Mouse (Mus musculus) forebrain, embryonic 15.5 days (tissue): ENCODE results near the gene Hjurp. TPM values are rescaled to one million over a fixed set of nuclear protein-coding genes. Genes with fewer than 3 reads are reported as not detected.
A peak's percentile ranks its signal among the peaks of the same experiment; 100 is the strongest.

Source experiments
- ATAC-seq: fragments of 200-750 bp; cut with Nextera tagmentation; replicated peaks from 2 replicates; pipeline ENCODE4 v1.8.0; 2017; ENCODE audit warnings: mild to moderate bottlenecking, moderate TSS enrichment, moderate library complexity
- H3K27ac ChIP-seq: fragments of 300-500 bp; sonication (generic); replicated peaks from 2 replicates; pipeline ENCODE4 v1.5.1; 2015; ENCODE audit warnings: mild to moderate bottlenecking, inconsistent platforms
- H3K27me3 ChIP-seq: fragments of 300-500 bp; sonication (generic); 2 replicates; pipeline ENCODE4 v1.6.1; 2015; ENCODE audit warnings: inconsistent platforms
- H3K36me3 ChIP-seq: fragments of 300-500 bp; sonication (generic); 2 replicates; pipeline ENCODE4 v1.6.1; 2015; ENCODE audit warnings: mild to moderate bottlenecking, inconsistent platforms
- H3K4me1 ChIP-seq: fragments of 300-500 bp; sonication (generic); 2 replicates; pipeline ENCODE4 v1.6.1; 2015; ENCODE audit warnings: inconsistent platforms
- H3K4me2 ChIP-seq: fragments of 300-500 bp; sonication (generic); replicated peaks from 2 replicates; pipeline ENCODE4 v1.6.1; 2015; ENCODE audit warnings: mild to moderate bottlenecking, inconsistent platforms
- H3K4me3 ChIP-seq: fragments of 300-500 bp; sonication (generic); 2 replicates; pipeline ENCODE4 v1.5.1; 2015; ENCODE audit warnings: mild to moderate bottlenecking, inconsistent platforms
- H3K9ac ChIP-seq: fragments of 300-500 bp; sonication (generic); replicated peaks from 2 replicates; pipeline ENCODE4 v1.6.1; 2015; ENCODE audit warnings: mild to moderate bottlenecking, inconsistent platforms
- H3K9me3 ChIP-seq: fragments of 300-500 bp; sonication (generic); 2 replicates; pipeline ENCODE4 v1.6.1; 2016; ENCODE audit warnings: inconsistent platforms
- WGBS: fragments of 180-500 bp; shearing (Covaris S2); methylation state at CpG from one replicate; pipeline ENCODE4 v1.1.7; 2015; ENCODE audit warnings: mixed read lengths; 5-methylcytosine and 5-hydroxymethylcytosine counted together
- polyA plus RNA-seq: library from polyadenylated mRNA; unstranded; fragments of >200 nt; fragmentation: Nextera tagmentation; extraction: Ambion mirVana; gene quantifications from 2 replicates; pipeline ENCODE4 v1.2.1, GENCODE M21; 2015

The Hjurp gene
- polyA plus RNA-seq, 1 experiment from 2014 or later = 115 TPM

- no peaks in the 10 kb centered on the region for H3K4me1 ChIP-seq
- WGBS = 58% methylated on average over 8 of the region's 8 CpGs
- H3K36me3 ChIP-seq = no peaks in the 10 kb centered on the region
- H3K4me3 ChIP-seq = no peak overlapping the region
- peaks cover 88% of the 10 kb centered on the region for H3K9me3 ChIP-seq
- no peak overlapping the region for H3K9ac ChIP-seq
- H3K27me3 ChIP-seq = no peaks in the 10 kb centered on the region
- H3K27ac ChIP-seq = no peak overlapping the region
- no peak for ATAC-seq
- H3K4me2 ChIP-seq = no peak overlapping the region
These were observed 27.0 kb upstream of the Hjurp start for GRCm38 (mm10) chr1:88304261-88304985.

- WGBS = 66% methylated on average over 6 of the region's 6 CpGs
- ATAC-seq = no peak
- Histone ChIP-seq H3K27me3 (no peaks in the 10 kb centered on the region), H3K4me2 (no peak overlapping the region), H3K27ac (no peak overlapping the region), H3K9ac (no peak overlapping the region), H3K9me3 (peaks cover 89% of the 10 kb centered on the region), H3K4me1 (no peaks in the 10 kb centered on the region), H3K36me3 (no peaks in the 10 kb centered on the region), H3K4me3 (no peak overlapping the region)
These were observed 26.3 kb upstream of the Hjurp start for GRCm38 (mm10) chr1:88303762-88304161.

GRCm38 (mm10) chr1:88302057-88302740, 24.8 kb upstream of the Hjurp start:
- Histone ChIP-seq H3K4me3 (no peak overlapping the region), H3K9ac (no peak overlapping the region), H3K4me1 (no peaks in the 10 kb centered on the region), H3K27me3 (no peaks in the 10 kb centered on the region), H3K4me2 (no peak overlapping the region), H3K27ac (no peak overlapping the region), H3K9me3 (peaks cover 88% of the 10 kb centered on the region), H3K36me3 (no peaks in the 10 kb centered on the region)
- WGBS = 66% methylated on average over 14 of the region's 14 CpGs
- ATAC-seq = no peak; the same call in 1 of the 2 replicates

- WGBS = 69% methylated on average over 9 of the region's 9 CpGs
- no peak overlapping the region for H3K4me3 ChIP-seq
- no peak overlapping the region for H3K9ac ChIP-seq
- no peaks in the 10 kb centered on the region for H3K36me3 ChIP-seq
- H3K9me3 ChIP-seq = peaks cover 83% of the 10 kb centered on the region
- ATAC-seq = peak; percentile 33; the same call in 1 of the 2 replicates
- no peaks in the 10 kb centered on the region for H3K27me3 ChIP-seq
- H3K27ac ChIP-seq = no peak overlapping the region
- no peak overlapping the region for H3K4me2 ChIP-seq
- no peaks in the 10 kb centered on the region for H3K4me1 ChIP-seq
These were observed 23.9 kb upstream of the Hjurp start for GRCm38 (mm10) chr1:88301121-88302014.

- WGBS = 48% methylated on average over 5 of the region's 5 CpGs
- ATAC-seq = no peak; the same call in 1 of the 2 replicates
- no peak overlapping the region for H3K4me3 ChIP-seq
These were observed 23.0 kb upstream of the Hjurp start for GRCm38 (mm10) chr1:88300301-88301050.

GRCm38 (mm10) chr1:88299529-88299945, 22.1 kb upstream of the Hjurp start:
- Histone ChIP-seq H3K36me3 (no peaks in the 10 kb centered on the region), H3K4me3 (no peak overlapping the region), H3K4me2 (no peak overlapping the region), H3K9ac (no peak overlapping the region), H3K27ac (no peak overlapping the region), H3K27me3 (no peaks in the 10 kb centered on the region), H3K4me1 (no peaks in the 10 kb centered on the region), H3K9me3 (peaks cover 79% of the 10 kb centered on the region)
- WGBS = 84% methylated on average over 2 of the region's 2 CpGs
- ATAC-seq = no peak

More at GRCm38 (mm10) chr1:88300301-88301050, 23.0 kb upstream of the Hjurp start:
- H3K4me1 ChIP-seq = no peaks in the 10 kb centered on the region
- no peak overlapping the region for H3K4me2 ChIP-seq
- no peak overlapping the region for H3K9ac ChIP-seq
- no peaks in the 10 kb centered on the region for H3K36me3 ChIP-seq
- no peak overlapping the region for H3K27ac ChIP-seq
- H3K9me3 ChIP-seq = peaks cover 83% of the 10 kb centered on the region
- H3K27me3 ChIP-seq = no peaks in the 10 kb centered on the region

- no peak for ATAC-seq
- no peaks in the 10 kb centered on the region for H3K4me1 ChIP-seq
- no peaks in the 10 kb centered on the region for H3K27me3 ChIP-seq
- no peak overlapping the region for H3K4me3 ChIP-seq
- peaks cover 76% of the 10 kb centered on the region for H3K9me3 ChIP-seq
- no peaks in the 10 kb centered on the region for H3K36me3 ChIP-seq
- H3K27ac ChIP-seq = no peak overlapping the region
- WGBS = 63% methylated on average over 4 of the region's 4 CpGs
- no peak overlapping the region for H3K9ac ChIP-seq
- H3K4me2 ChIP-seq = no peak overlapping the region
These were observed 21.5 kb upstream of the Hjurp start for GRCm38 (mm10) chr1:88298686-88299528.

GRCm38 (mm10) chr1:88297480-88298258, 20.2 kb upstream of the Hjurp start:
- 69% methylated on average over 7 of the region's 7 CpGs for WGBS
- Histone ChIP-seq H3K4me3 (no peak overlapping the region), H3K9ac (no peak overlapping the region), H3K4me1 (no peaks in the 10 kb centered on the region), H3K27ac (no peak overlapping the region), H3K27me3 (no peaks in the 10 kb centered on the region), H3K4me2 (no peak overlapping the region), H3K9me3 (peaks cover 68% of the 10 kb centered on the region), H3K36me3 (no peaks in the 10 kb centered on the region)
- ATAC-seq = no peak

- no peak overlapping the region for H3K9ac ChIP-seq
- H3K4me1 ChIP-seq = no peaks in the 10 kb centered on the region
- WGBS = 75% methylated on average over 4 of the region's 4 CpGs
- H3K4me2 ChIP-seq = no peak overlapping the region
- no peaks in the 10 kb centered on the region for H3K27me3 ChIP-seq
- no peaks in the 10 kb centered on the region for H3K36me3 ChIP-seq
- H3K27ac ChIP-seq = no peak overlapping the region
- ATAC-seq = no peak
- peaks cover 64% of the 10 kb centered on the region for H3K9me3 ChIP-seq
- H3K4me3 ChIP-seq = no peak overlapping the region
These were observed 18.9 kb upstream of the Hjurp start for GRCm38 (mm10) chr1:88296171-88296920.

GRCm38 (mm10) chr1:88294650-88295049, 17.2 kb upstream of the Hjurp start:
- no peak for ATAC-seq
- H3K9ac ChIP-seq = no peak overlapping the region
- H3K27ac ChIP-seq = no peak overlapping the region
- H3K9me3 ChIP-seq = peaks cover 59% of the 10 kb centered on the region
- no peaks in the 10 kb centered on the region for H3K4me1 ChIP-seq
- no peaks in the 10 kb centered on the region for H3K27me3 ChIP-seq
- H3K4me3 ChIP-seq = no peak overlapping the region
- no peaks in the 10 kb centered on the region for H3K36me3 ChIP-seq
- H3K4me2 ChIP-seq = no peak overlapping the region
- 22% methylated on average over 1 of the region's 1 CpGs for whole genome bisulfite sequencing
